Mouse (Mus musculus): ENCODE results near the gene Txnrd1. TPM values are rescaled to one million over a fixed set of nuclear protein-coding genes. Genes with fewer than 3 reads are reported as not detected.
A peak's percentile ranks its signal among the peaks of the same experiment; 100 is the strongest.

The Txnrd1 gene
- polyA plus RNA-seq, 1 experiment = 151 TPM

DNA sequence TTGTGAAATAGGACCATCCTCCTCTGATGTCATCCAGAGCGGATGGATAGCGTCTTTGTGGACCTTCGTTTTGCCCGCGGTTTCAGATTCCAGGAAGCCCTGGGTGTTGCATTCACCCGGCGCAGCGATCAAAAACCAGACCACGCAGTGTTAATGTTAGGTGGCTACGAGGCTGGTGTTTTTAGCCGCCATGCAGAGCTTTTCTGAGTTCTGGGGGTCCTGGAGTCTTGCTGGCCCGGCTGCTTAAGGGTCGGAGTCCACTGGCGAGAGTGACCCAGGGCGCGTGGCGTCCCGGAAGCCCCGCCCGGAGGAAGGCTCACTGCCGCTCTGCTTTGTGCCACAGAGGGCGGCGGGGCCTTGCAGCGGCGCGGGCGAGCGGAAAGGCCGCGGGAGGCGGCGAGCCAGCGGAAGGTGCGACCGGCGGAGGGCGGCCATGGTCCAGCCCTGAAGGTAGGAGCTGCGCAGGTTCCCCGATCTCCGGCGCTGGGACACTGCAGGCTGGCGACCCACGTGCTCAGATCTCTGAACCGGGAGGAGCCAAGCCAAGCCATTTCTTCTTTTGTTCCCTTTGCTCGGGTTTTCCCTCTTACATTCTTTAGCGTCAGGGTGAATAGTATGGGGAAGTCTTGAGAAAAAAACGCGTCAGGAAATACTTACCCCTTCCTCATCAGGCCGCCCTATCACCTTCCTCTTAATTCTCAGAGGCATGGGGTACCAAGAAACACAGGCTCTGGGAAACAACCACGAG is 26.6 kb downstream of the Txnrd1 start:
- Histone ChIP-seq H3K4me1 (ENCODE audit: control insufficient read depth, insufficient read depth, low read length) (peaks cover 10% of the 10 kb centered on the region), H3K4me3 (ENCODE audit: insufficient read depth, low read length) (peak overlapping the region; percentile 77), H3K27ac (ENCODE audit: insufficient read depth, low read length) (peak overlapping the region; percentile 80)
- TF ChIP-seq POLR2A (IDR thresholded peaks at IDR 0.05; ENCODE audit: low read depth, low read length) (peak; percentile 61), CTCF (IDR thresholded peaks at IDR 0.05; ENCODE audit: borderline replicate concordance, insufficient read depth, low read length) (no peak)

DNA sequence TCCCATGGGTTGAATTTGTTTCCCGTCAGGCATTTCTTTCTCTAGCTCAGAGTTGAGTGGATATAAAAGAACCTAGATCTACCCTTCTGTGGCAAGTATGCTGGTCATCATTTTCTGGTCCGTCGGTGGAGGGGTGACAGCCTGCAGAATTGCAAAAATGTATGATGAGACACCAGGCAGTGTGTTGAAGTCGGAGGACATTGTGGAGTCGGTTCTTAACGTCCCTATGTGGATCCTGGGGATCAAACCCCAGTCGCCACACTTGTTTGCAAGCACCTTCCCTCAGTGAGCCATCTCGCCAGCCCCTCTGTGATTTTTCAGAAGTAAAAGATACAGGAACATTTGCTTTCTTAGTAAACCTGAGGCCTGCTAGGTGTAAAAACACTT is 27.2 kb downstream of the Txnrd1 start:
- no peak for TF ChIP-seq CTCF (IDR thresholded peaks at IDR 0.05; ENCODE audit: borderline replicate concordance, insufficient read depth, low read length)
- Histone ChIP-seq H3K4me1 (ENCODE audit: control insufficient read depth, insufficient read depth, low read length) (peaks cover 10% of the 10 kb centered on the region), H3K4me3 (ENCODE audit: insufficient read depth, low read length) (peak overlapping the region; percentile 77), H3K27ac (ENCODE audit: insufficient read depth, low read length) (peak overlapping the region; percentile 80)

DNA sequence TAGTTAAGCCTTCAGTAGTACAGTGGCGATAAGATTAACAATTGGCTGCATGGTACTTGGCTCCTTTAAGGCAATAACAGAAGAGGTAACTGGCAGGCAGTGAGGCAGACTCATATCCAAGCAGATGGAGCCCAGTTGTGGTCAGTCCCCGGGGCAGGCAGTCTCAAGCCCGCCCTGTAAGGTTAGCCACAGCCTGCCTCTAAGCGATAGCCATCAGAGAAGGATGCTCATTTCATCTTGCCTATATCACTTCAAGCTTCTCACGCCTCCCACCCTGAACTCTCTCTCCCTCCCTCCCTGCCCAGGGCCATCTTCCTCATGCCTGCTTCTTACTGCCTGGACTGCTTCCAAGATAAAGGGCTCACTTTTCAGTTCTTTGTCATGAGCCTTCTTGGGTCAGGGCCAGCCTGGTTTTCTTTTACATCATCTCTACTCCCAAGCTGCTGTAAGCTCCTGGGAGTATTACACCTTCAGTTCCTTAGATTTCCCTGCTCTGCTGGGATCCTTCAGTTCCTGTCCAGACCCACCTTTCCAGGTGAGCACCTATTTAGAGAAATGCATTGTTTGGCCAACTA is 29.4 kb downstream of the Txnrd1 start:
- peaks cover 12% of the 10 kb centered on the region for H3K4me1 ChIP-seq (ENCODE audit: control insufficient read depth, insufficient read depth, low read length)
- H3K4me3 ChIP-seq (ENCODE audit: insufficient read depth, low read length) = peak overlapping the region; percentile 13; the same call in 1 of the 2 replicates
- no peak for TF ChIP-seq CTCF (IDR thresholded peaks at IDR 0.05; ENCODE audit: borderline replicate concordance, insufficient read depth, low read length)
- TF ChIP-seq POLR2A (IDR thresholded peaks at IDR 0.05; ENCODE audit: low read depth, low read length) = no peak
- H3K27ac ChIP-seq (ENCODE audit: insufficient read depth, low read length) = peak overlapping the region; percentile 32; the same call in 1 of the 2 replicates

DNA sequence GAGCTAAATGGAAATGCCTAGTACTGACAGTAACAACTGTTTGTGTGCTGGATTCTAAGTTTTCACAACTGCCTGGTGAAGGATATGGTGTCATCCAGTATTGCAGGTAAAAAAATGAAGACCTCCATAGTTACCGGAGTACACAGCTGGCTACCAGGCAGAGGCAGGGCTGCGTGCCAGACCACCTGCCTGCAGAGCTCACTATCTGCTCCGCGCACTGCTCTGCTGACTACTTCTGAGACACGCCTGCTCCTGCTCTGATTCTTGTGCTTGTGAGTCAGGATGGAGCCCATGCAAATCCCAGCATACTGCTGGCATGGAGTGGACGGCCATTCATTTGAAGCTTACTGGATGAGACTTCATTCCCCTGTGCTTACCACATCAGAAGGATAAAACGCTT is 30.1 kb downstream of the Txnrd1 start:
- 0 out of 2 replicates have a peak overlapping the region, but pooled peaks have one; percentile 32 for H3K27ac ChIP-seq (ENCODE audit: insufficient read depth, low read length)
- H3K4me1 ChIP-seq (ENCODE audit: control insufficient read depth, insufficient read depth, low read length) = peaks cover 15% of the 10 kb centered on the region
- TF ChIP-seq POLR2A (IDR thresholded peaks at IDR 0.05; ENCODE audit: low read depth, low read length) (no peak), CTCF (IDR thresholded peaks at IDR 0.05; ENCODE audit: borderline replicate concordance, insufficient read depth, low read length) (no peak)
- no peak overlapping the region for H3K4me3 ChIP-seq (ENCODE audit: insufficient read depth, low read length)

DNA sequence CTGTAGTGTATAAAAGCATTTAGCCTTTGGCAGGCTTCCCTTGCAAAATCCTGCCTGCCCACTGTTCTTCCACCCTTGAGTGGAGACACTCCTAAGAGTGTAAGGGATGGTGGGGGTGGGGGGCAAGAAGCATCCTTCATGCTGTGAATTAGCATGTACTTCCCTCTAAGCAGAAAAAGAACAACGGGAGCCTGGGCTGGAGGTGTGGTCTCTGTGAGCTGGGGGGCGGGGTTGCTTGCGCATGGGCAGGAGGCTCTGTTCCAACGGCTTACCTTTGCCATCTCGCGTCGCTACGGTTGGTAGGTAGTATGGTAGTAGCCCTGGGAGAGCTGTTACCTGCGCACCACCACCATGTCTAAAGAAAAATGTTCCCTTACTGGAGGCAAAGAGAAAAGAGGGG is 32.6 kb downstream of the Txnrd1 start, which contains the start of gene Eid3:
Eid3 (plus strand) TSS at position 271 of the 400 bp plus-strand sequence.
- H3K4me1 ChIP-seq (ENCODE audit: control insufficient read depth, insufficient read depth, low read length) = peaks cover 15% of the 10 kb centered on the region
- H3K27ac ChIP-seq (ENCODE audit: insufficient read depth, low read length) = no peak within 1 kb of the TSS
- no peak for TF ChIP-seq POLR2A (IDR thresholded peaks at IDR 0.05; ENCODE audit: low read depth, low read length)
- no peak for TF ChIP-seq CTCF (IDR thresholded peaks at IDR 0.05; ENCODE audit: borderline replicate concordance, insufficient read depth, low read length)
- no peak within 1 kb of the TSS for H3K4me3 ChIP-seq (ENCODE audit: insufficient read depth, low read length)

DNA sequence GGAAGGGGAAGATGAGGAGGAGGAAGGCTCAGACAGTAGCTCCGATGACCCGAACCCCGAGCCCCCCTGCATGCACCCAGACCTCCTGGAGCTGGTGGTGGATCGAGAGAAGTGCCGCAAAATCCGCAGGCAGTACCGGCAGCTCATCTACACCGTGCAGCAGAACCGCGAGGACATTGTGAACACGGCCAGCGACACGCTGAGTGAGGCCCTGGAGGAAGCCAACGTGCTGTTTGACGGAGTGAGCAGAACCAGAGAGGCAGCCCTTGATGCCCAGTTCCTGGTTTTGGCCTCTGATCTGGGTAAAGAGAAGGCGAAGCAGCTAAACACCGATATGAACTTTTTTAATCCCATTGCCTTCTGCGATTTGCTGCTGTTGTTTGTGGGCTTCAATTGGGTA is 33.1 kb downstream of the Txnrd1 start:
- no peak for TF ChIP-seq POLR2A (IDR thresholded peaks at IDR 0.05; ENCODE audit: low read depth, low read length)
- TF ChIP-seq CTCF (IDR thresholded peaks at IDR 0.05; ENCODE audit: borderline replicate concordance, insufficient read depth, low read length) = no peak

DNA sequence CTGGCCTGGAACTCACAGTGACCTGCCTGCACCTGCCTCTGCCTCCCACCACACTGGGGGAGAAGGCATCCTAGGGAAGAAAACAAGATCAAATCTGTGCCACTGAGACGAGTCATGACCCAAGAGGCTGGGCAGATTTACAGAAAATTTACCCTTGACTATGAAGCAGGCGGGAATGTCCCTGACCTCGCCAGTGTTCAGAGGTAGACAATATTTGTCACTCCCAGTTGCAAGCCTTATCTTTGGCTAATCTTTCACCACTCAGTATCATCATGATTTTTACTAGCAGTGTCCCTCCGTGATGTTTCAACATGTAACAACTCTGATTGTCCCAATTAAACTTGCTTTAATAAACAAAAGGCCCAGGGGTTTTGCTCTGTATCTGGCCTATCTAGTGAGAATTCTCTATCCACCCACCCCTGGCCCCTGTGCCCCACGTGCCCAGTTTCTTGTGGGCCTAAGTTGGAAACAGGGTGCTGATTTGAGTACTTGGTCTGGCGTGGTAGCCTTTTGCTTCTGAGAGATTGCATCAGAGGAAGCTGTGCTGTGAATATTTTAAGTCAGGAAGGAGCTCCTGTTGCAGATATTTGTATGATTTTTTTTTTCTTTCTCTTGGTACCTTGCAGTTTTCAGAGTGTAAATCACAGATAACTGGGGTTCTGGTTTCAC is 34.8 kb downstream of the Txnrd1 start:
- TF ChIP-seq POLR2A (IDR thresholded peaks at IDR 0.05; ENCODE audit: low read depth, low read length) (no peak), CTCF (IDR thresholded peaks at IDR 0.05; ENCODE audit: borderline replicate concordance, insufficient read depth, low read length) (no peak)
- Histone ChIP-seq H3K4me1 (ENCODE audit: control insufficient read depth, insufficient read depth, low read length) (peaks cover 5% of the 10 kb centered on the region; the same call in 1 of the 2 replicates), H3K4me3 (ENCODE audit: insufficient read depth, low read length) (no peak overlapping the region), H3K27ac (ENCODE audit: insufficient read depth, low read length) (no peak overlapping the region)

More for the DNA sequence above, 33.1 kb downstream of the Txnrd1 start:
- peaks cover 15% of the 10 kb centered on the region for H3K4me1 ChIP-seq (ENCODE audit: control insufficient read depth, insufficient read depth, low read length)
- no peak overlapping the region for H3K4me3 ChIP-seq (ENCODE audit: insufficient read depth, low read length)
- no peak overlapping the region for H3K27ac ChIP-seq (ENCODE audit: insufficient read depth, low read length)

DNA sequence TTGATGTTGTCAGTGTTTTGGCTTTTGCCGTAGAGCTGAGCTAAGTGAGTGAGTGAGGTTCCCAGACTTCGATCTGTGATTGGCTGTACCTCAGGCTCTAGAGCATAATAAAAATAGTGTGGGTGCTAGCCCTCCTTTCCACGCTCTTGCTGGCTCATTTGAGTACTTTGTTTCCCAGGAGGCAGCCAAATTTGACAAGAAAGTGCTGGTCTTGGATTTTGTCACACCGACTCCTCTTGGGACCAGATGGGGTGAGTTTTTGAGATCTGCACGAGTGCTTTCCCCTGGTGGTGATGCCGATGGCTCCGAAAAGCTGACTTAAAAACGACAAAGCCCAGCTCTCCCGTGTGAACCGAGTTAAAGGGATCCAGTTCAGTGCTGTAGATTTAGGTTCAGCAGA is 41.7 kb downstream of the Txnrd1 start:
- Histone ChIP-seq H3K4me3 (ENCODE audit: insufficient read depth, low read length) (no peak overlapping the region), H3K27ac (ENCODE audit: insufficient read depth, low read length) (no peak overlapping the region), H3K4me1 (ENCODE audit: control insufficient read depth, insufficient read depth, low read length) (no peaks in the 10 kb centered on the region)
- TF ChIP-seq POLR2A (IDR thresholded peaks at IDR 0.05; ENCODE audit: low read depth, low read length) = no peak
- no peak for TF ChIP-seq CTCF (IDR thresholded peaks at IDR 0.05; ENCODE audit: borderline replicate concordance, insufficient read depth, low read length)

DNA sequence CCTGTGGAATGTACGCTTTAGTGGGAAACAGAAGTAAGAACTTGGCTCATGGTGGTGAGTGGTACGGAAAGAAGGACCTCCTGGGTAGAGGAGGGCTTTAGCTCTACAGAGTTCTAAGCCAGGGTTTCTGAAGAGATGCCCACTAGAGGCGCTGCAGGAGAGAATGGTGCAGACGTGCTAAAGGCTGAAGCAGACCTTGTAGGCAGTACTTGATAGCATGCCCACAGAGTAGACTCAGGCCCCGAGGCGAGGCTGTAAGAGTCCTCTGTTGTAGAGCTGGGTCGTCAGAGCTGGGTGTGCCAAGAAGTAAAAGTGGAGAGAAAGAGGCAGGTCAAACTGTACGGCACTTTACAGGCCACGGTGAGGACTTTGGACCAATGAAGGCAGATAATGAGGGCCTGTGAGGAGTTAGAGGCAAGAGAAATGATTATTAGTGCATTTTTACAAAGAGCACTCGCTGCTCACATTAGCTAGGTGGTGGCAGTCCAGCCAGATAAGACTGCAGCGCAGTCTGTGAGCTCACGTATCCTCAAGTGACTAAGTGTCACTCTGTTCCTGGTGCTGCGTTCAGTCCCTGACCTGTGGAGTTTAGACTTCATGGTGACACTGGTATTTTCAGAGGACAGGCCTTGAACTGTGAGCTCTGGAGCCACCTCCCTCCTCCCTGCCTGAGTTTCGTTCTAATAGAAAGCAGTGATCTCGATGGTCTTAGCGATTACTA is 42.5 kb downstream of the Txnrd1 start:
- Histone ChIP-seq H3K4me1 (ENCODE audit: control insufficient read depth, insufficient read depth, low read length) (no peaks in the 10 kb centered on the region), H3K27ac (ENCODE audit: insufficient read depth, low read length) (no peak overlapping the region), H3K4me3 (ENCODE audit: insufficient read depth, low read length) (no peak overlapping the region)
- no peak for TF ChIP-seq CTCF (IDR thresholded peaks at IDR 0.05; ENCODE audit: borderline replicate concordance, insufficient read depth, low read length)
- no peak for TF ChIP-seq POLR2A (IDR thresholded peaks at IDR 0.05; ENCODE audit: low read depth, low read length)

Data from embryonic fibroblast, embryonic 13.5 days (primary cell).